Mouse (Mus musculus) ovary, postnatal 14 days (tissue): ENCODE data around the gene Zfp850.
"Not testable (repeated sequence)": the region's sequence is repeated elsewhere in the genome, so short reads cannot be mapped to it uniquely, and the experiment has no call there.

Experiments used
- DNase-seq: peaks from one replicate; pipeline ENCODE4 v3.0.0; 2022; ENCODE audit warnings: low spot score

The Zfp850 gene

GRCm38 (mm10) chr7:28013549-28014444, at the start of gene Zfp850:
TSS of gene Zfp850 (minus strand) at chr7:28014115.
- peak; percentile 59 for DNase-seq

DNA sequence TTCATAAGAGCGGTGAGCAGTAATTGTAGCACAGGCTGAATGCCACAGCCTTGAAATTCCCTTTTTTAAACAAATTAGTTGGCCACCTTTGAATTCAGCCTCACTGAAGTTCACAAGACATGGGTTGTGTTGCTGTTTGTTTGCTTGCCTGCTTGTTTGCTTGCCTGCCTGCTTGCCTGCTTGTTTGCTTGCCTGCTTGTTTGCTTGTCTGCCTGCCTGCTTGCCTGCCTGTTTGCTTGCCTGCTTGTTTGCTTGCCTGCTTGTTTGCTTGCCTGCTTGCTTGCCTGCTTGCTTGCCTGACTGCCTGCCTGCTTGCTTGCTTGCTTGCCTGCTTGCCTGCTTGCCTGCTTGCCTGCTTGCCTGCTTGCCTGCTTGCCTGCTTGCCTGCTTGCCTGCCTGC, 46.1 kb upstream of the Zfp850 start:
- DNase-seq: no peak

- DNase-seq: no peak
These were observed 39.4 kb upstream of the Zfp850 start for GRCm38 (mm10) chr7:28053046-28053930.

GRCm38 (mm10) chr7:28050584-28050983, 36.7 kb upstream of the Zfp850 start:
- DNase-seq: no peak

DNA sequence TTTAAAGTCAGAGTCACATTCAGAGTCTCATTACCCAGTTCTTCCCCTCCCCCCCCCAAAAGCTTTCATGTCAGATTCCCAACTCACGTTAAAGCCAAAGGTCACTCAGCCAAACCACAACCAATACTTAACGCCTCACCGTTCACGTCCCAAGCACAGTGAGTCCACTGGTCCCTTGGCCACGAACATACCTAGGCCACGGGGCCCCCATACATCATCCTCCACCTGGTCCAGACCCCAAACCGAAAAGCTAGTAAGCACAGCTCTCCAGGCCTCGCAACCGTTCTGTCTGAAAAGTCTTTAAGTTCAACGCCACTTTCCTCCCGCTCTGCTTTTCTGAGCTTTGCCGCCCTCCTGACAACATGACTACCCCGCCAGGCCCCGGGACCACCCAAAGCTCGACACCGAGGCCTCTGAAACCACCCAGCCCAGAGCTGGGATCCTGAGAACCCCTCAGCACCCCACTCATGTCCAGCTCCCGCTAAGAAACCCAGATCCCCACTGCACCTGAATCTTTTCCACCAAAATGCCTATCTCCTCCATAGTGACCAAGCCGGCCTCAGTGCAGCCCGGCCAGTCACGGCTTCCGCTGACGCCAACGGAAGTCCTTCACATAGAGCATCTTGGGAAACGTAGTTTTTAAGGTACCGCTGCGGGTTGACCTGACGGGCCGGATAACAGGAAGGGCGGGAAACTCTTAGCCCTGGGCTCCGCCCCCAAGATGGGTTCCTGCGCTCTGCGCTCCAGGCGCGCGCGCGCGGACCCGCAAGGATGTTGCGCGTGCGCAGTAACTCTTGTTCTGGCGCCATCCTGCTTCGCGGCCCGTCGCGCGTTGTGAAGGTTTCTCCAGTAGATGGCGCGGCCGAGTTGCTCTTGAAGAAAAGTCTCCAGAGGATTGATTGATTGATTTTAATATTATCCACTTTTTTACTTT, 35.8 kb upstream of the Zfp850 start, which contains the start of gene Psmc4:
TSS of gene Psmc4 (minus strand) at position 626 of the 934 bp plus-strand sequence.
- peak; percentile 98 for DNase-seq

DNA sequence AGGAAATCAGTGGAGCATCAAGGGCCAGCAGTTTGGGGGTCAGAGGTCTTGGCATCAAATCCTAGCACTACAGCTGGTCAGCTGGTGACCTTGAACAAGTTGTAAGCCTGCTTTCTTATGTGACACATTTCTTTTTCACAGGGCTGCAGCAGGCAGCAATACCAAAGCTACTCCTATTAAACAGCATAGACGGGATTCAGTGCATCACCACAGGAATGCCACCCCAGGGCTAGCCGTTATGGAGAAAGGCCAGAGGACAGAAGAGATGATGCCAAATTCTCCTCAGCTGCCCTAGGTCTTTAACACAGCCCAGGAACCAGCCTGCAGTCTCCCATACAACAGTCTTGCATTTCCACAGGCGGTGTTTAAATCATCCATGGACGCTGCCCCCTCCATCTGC, 30.6 kb upstream of the Zfp850 start:
- no peak for DNase-seq

DNA sequence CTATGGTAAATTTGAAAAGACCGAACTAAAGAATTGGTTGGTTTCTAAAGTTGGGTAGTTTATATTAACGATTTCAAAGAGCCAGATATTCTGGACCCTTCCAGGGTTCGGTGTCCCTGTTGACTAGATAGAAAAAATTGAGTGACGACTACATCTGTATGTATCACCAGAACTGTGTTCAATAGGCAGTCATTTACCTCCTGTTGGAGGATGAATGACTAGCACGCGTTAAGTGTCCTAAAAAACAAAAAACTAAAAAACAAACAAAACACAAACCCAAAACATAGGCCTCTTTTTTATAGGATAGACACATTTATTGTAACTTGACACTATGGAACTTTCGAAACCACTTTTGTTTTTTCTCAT, 513 bp upstream of the Zfp850 start:
- no peak for DNase-seq

- DNase-seq: no peak
These were observed 3.6 kb downstream of the Zfp850 start for GRCm38 (mm10) chr7:28010271-28010670.

- no peak for DNase-seq
These were observed 31.7 kb downstream of the Zfp850 start for GRCm38 (mm10) chr7:27982197-27982596.

GRCm38 (mm10) chr7:27978683-27979528, 35.0 kb downstream of the Zfp850 start, which contains the start of gene Zfp780b:
TSS of gene Zfp780b (minus strand) at chr7:27979171.
- DNase-seq: peak; percentile 53

- not testable (repeated sequence) for DNase-seq
These were observed 64.5 kb downstream of the Zfp850 start for GRCm38 (mm10) chr7:27949451-27949850.

DNA sequence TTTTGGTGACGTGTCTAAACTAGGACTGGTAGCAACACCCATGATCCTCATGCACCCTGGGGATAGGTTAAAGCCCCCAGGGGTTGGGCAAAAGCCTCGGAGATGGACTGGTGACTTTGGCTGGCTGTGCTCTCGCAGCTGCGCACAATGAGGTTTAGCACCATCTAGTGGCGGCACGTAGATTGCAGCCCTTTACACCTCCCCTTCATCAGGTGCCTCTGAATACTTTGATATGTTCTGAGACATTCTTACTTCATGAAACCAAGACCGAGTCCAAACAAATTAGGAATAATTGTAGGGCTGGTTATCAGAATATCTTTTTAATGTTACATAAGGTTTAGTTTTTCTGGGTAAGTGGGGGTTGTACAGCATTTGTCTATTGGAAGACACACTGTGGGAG, 72.0 kb downstream of the Zfp850 start:
- DNase-seq: not testable (repeated sequence)
